Mouse (Mus musculus) retina, adult 2 months (tissue): ENCODE results near the gene Dhx35.

Source experiments
- DNase-seq: peaks from one replicate; pipeline ENCODE4 v3.0.0-alpha.2; 2012; ENCODE audit warnings: low read depth, low spot score

Gene Dhx35

GRCm38 (mm10) chr2:158891319-158891718, 96.7 kb downstream of the Dhx35 start:
- DNase-seq: no peak

- no peak for DNase-seq
Measured at GRCm38 (mm10) chr2:158893171-158893853, 98.7 kb downstream of the Dhx35 start.

GRCm38 (mm10) chr2:158898469-158899196, 104.0 kb downstream of the Dhx35 start:
- no peak for DNase-seq
